Mouse (Mus musculus) cerebellum, postnatal 25 days (tissue): Measurements from ENCODE around the gene Gm20814.
"Not testable (repeated sequence)": the region's sequence is repeated elsewhere in the genome, so short reads cannot be mapped to it uniquely, and the experiment has no call there.

Experiments
- DNase-seq, 2 experiments: peaks; one replicate each; pipeline ENCODE4 v3.0.0; 2021; ENCODE audit warnings: mixed read lengths in 2 of 2

Gm20814 gene

DNA sequence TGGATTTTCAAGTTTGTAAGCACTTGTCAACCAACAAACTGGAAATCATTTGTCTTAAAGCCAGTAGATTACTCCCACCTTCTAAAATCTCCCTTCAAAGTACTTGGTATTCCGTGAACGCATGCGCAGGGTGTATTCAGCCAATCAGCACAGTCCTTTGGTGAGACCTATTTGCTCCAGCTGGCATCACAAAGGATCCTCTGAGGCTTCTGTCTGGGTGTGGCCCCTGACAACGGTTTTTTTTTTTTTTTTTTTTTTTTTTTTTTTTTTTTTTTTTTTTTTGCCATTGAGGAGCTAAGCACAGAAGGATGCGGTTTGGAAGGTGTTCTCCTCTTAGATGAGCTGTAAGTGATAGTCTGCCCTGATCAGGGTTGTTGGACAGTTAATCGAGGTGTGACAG, at the start of gene Gm20814:
Gm20814 (plus strand) TSS at position 301 of the 400 bp plus-strand sequence.
- not testable (repeated sequence) for DNase-seq
